ENCODE assay signal across 12 mouse cellular contexts in the genomic region with DNA sequence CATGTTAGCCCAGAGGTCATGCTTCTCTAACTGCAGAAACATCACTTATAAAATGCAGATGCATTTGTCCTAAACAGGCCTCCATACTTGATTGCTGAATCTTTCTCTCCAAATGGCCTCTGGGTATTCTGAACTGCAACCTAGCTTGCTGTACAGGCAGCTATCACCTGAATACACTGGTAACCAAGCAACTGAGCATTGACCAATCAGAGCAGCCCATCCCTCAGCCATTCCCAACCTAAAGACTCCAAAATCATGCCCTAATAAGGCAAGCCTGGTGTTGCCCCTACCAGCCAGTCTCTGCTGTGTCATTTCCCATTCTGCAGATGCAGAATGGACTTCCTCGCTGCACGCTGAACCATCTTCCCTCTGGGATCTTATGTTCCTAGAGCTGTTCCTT.
DNase-seq lines count a peak whose midpoint lies in the region; ATAC-seq and TF ChIP-seq lines count a peak whose summit lies in the region.
"Had no signal": no experiment of that assay in that cellular context is flagged by ENCODE, and none has a peak within 500 bp of the region (broad histone marks: within the 10 kb centered on the region; RNA-seq: fewer than 3 reads in every experiment).

No protein-coding gene starts in this region.

- DNase-seq in liver: peak; percentile 5
- no peak for DNase-seq in liver, postnatal 0 days
- DNase-seq in embryonic facial prominence, embryonic 14.5 days (ENCODE audit: low spot score): peak; percentile 10
- DNase-seq in liver, embryonic 11.5 days (ENCODE audit: low spot score): no peak
- peak; percentile 18 for DNase-seq in retina, embryonic 14.5 days (ENCODE audit: low spot score)
- DNase-seq in layer of hippocampus, adult 9-11 months: no peak
- DNase-seq in heart, adult 2 months: no peak
- DNase-seq in natural killer cell, adult 2 months (ENCODE audit: low spot score in 2 of 2): no peak
- DNase-seq: gastrocnemius, postnatal 14 days; kidney, adult 11 months had no signal

- TF ChIP-seq CTCF in liver, postnatal 0 days (IDR thresholded peaks at IDR 0.05; ENCODE audit: low read depth): no peak
- TF ChIP-seq CTCF in heart, adult 2 months (IDR thresholded peaks at IDR 0.05): no peak

- H3K9me3 ChIP-seq in liver, postnatal 0 days (ENCODE audit: low read length): no peaks in the 10 kb centered on the region
- no peaks in the 10 kb centered on the region for H3K9me3 ChIP-seq in embryonic facial prominence, embryonic 14.5 days (ENCODE audit: control insufficient read depth, low read length)
- no peaks in the 10 kb centered on the region for H3K9me3 ChIP-seq in liver, embryonic 11.5 days (ENCODE audit: control insufficient read depth, low read length)
- H3K9me3 ChIP-seq: limb, embryonic 12.5 days; stomach, embryonic 15.5 days had no signal

- no peaks in the 10 kb centered on the region for H3K79me2 ChIP-seq in heart, adult 2 months (replicated peaks; ENCODE audit: control insufficient read depth, insufficient read depth, low read length)

- ATAC-seq in liver, postnatal 0 days: no peak
- 0 out of 2 replicates have a peak, but pooled peaks have one; percentile 50 for ATAC-seq in embryonic facial prominence, embryonic 14.5 days (ENCODE audit: low read depth)
- peak; percentile 67 for ATAC-seq in liver, embryonic 11.5 days (replicated peaks; ENCODE audit: low FRiP score)

- no peaks in the 10 kb centered on the region for H3K4me1 ChIP-seq in liver, postnatal 0 days (ENCODE audit: insufficient read depth)
- no peaks in the 10 kb centered on the region for H3K4me1 ChIP-seq in embryonic facial prominence, embryonic 14.5 days (ENCODE audit: control insufficient read depth, insufficient read depth, low read length)
- peaks cover 9% of the 10 kb centered on the region; the same call in 1 of the 2 replicates for H3K4me1 ChIP-seq in liver, embryonic 11.5 days (replicated peaks; ENCODE audit: control insufficient read depth, insufficient read depth, low read length)
- H3K4me1 ChIP-seq in heart, adult 2 months (ENCODE audit: control insufficient read depth, insufficient read depth, low read length): no peaks in the 10 kb centered on the region
- H3K4me1 ChIP-seq: limb, embryonic 12.5 days; stomach, embryonic 15.5 days had no signal

- H3K27ac ChIP-seq in liver, postnatal 0 days (ENCODE audit: low read depth): no peak overlapping the region
- H3K27ac ChIP-seq in embryonic facial prominence, embryonic 14.5 days (replicated peaks; ENCODE audit: low read depth, low read length): no peak overlapping the region
- no peak overlapping the region for H3K27ac ChIP-seq in liver, embryonic 11.5 days (ENCODE audit: low read depth, low read length)
- H3K27ac ChIP-seq in heart, adult 2 months: no peak overlapping the region
- H3K27ac ChIP-seq: limb, embryonic 12.5 days; stomach, embryonic 15.5 days had no signal

- H3K4me2 ChIP-seq in liver, postnatal 0 days (ENCODE audit: low read depth, low read length): no peak overlapping the region
- no peak overlapping the region for H3K4me2 ChIP-seq in embryonic facial prominence, embryonic 14.5 days (ENCODE audit: low read depth, low read length)
- no peak overlapping the region for H3K4me2 ChIP-seq in liver, embryonic 11.5 days
- H3K4me2 ChIP-seq: limb, embryonic 12.5 days; stomach, embryonic 15.5 days had no signal

- TF ChIP-seq POLR2A in heart, adult 2 months (IDR thresholded peaks at IDR 0.05; ENCODE audit: insufficient read depth, low read depth, low read length): no peak

- intact Hi-C loops in heart, adult 2 months (cut with DNase I): no loop called here

- H3K9ac ChIP-seq in liver, postnatal 0 days (replicated peaks): no peak overlapping the region
- no peak overlapping the region for H3K9ac ChIP-seq in embryonic facial prominence, embryonic 14.5 days (ENCODE audit: low read depth, low read length)
- H3K9ac ChIP-seq in liver, embryonic 11.5 days (ENCODE audit: low read depth, low read length): no peak overlapping the region
- no peak overlapping the region for H3K9ac ChIP-seq in heart, adult 2 months (ENCODE audit: low read depth, low read length)
- H3K9ac ChIP-seq: limb, embryonic 12.5 days; stomach, embryonic 15.5 days had no signal

- TF ChIP-seq EP300 in liver, postnatal 0 days (IDR thresholded peaks at IDR 0.05; ENCODE audit: low read depth): no peak
- no peak for TF ChIP-seq EP300 in heart, adult 2 months (IDR thresholded peaks at IDR 0.05; ENCODE audit: insufficient read depth, low read depth, low read length)

- WGBS in liver, postnatal 0 days (ENCODE audit: insufficient replicate concordance): 63% methylated on average over 2 of the region's 2 CpGs
- 70% methylated on average over 2 of the region's 2 CpGs for WGBS in embryonic facial prominence, embryonic 14.5 days
- WGBS in liver, embryonic 11.5 days: 68% methylated on average over 2 of the region's 2 CpGs
- 55% methylated on average over 2 of the region's 2 CpGs for WGBS in heart, adult 2 months

- no peaks in the 10 kb centered on the region for H3K36me3 ChIP-seq in liver, postnatal 0 days (replicated peaks; ENCODE audit: insufficient read depth, low read length)
- H3K36me3 ChIP-seq in embryonic facial prominence, embryonic 14.5 days (ENCODE audit: control insufficient read depth, insufficient read depth, low read length): no peaks in the 10 kb centered on the region
- no peaks in the 10 kb centered on the region for H3K36me3 ChIP-seq in liver, embryonic 11.5 days (ENCODE audit: control insufficient read depth, insufficient read depth, low read length)
- H3K36me3 ChIP-seq in heart, adult 2 months (ENCODE audit: control insufficient read depth, insufficient read depth, low read length): no peaks in the 10 kb centered on the region
- H3K36me3 ChIP-seq: limb, embryonic 12.5 days; stomach, embryonic 15.5 days had no signal

- no peak overlapping the region for H3K4me3 ChIP-seq in liver, postnatal 0 days (ENCODE audit: low read depth, low read length)
- no peak overlapping the region for H3K4me3 ChIP-seq in embryonic facial prominence, embryonic 14.5 days (ENCODE audit: low read depth, low read length)
- no peak overlapping the region for H3K4me3 ChIP-seq in liver, embryonic 11.5 days (ENCODE audit: low read depth, low read length)
- H3K4me3 ChIP-seq in heart, adult 2 months: no peak overlapping the region
- H3K4me3 ChIP-seq: limb, embryonic 12.5 days; stomach, embryonic 15.5 days had no signal

- no peaks in the 10 kb centered on the region for H3K27me3 ChIP-seq in liver, postnatal 0 days (ENCODE audit: insufficient read depth, low read length)
- H3K27me3 ChIP-seq in embryonic facial prominence, embryonic 14.5 days (replicated peaks; ENCODE audit: control insufficient read depth, insufficient read depth, low read length): no peaks in the 10 kb centered on the region
- no peaks in the 10 kb centered on the region for H3K27me3 ChIP-seq in liver, embryonic 11.5 days (replicated peaks; ENCODE audit: control insufficient read depth, insufficient read depth, low read length)
- no peaks in the 10 kb centered on the region for H3K27me3 ChIP-seq in heart, adult 2 months (ENCODE audit: control insufficient read depth, insufficient read depth, low read length)
- H3K27me3 ChIP-seq: limb, embryonic 12.5 days; stomach, embryonic 15.5 days had no signal

Comparison
In these comparisons a context has a peak if more than half of its experiments do, and no peak if none do; other contexts are left out.
1. DNase-seq: peak in liver (single experiment), embryonic facial prominence, embryonic 14.5 days (single experiment) and retina, embryonic 14.5 days (single experiment); none in liver, postnatal 0 days (single experiment), liver, embryonic 11.5 days (single experiment), layer of hippocampus, adult 9-11 months (single experiment), heart, adult 2 months (0 of 2) and natural killer cell, adult 2 months (0 of 2).